Mouse (Mus musculus) kidney, postnatal 0 days (tissue): Measurements from ENCODE around the gene Mtmr3. TPM values are rescaled to one million over a fixed set of nuclear protein-coding genes. Genes with fewer than 3 reads are reported as not detected.

Experiments used
- ATAC-seq: fragments of 200-750 bp; cut with Nextera tagmentation; replicated peaks from 2 replicates; pipeline ENCODE4 v1.8.0; 2017; ENCODE audit warnings: low read depth, moderate number of reproducible peaks, moderate TSS enrichment, moderate library complexity; ENCODE audit not compliant: low FRiP score
- DNase-seq: peaks from one replicate; pipeline ENCODE4 v3.0.0-alpha.2; 2016; ENCODE audit warnings: low spot score
- H3K27ac ChIP-seq: fragments of 300-500 bp; sonication (generic); 2 replicates; pipeline ENCODE4 v1.5.1; 2014; ENCODE audit warnings: mild to moderate bottlenecking
- H3K27me3 ChIP-seq: fragments of 300-500 bp; sonication (generic); 2 replicates; pipeline ENCODE4 v1.6.1; 2014; ENCODE audit warnings: low read length, mixed read lengths; ENCODE audit not compliant: insufficient read depth
- H3K36me3 ChIP-seq: fragments of 300-500 bp; sonication (generic); 2 replicates; pipeline ENCODE4 v1.6.1; 2014; ENCODE audit warnings: low read length, mixed read lengths; ENCODE audit not compliant: insufficient read depth
- H3K4me1 ChIP-seq: fragments of 300-500 bp; sonication (generic); replicated peaks from 2 replicates; pipeline ENCODE4 v1.6.1; 2014; ENCODE audit warnings: antibody characterized with exemption, low read length, mixed read lengths; ENCODE audit not compliant: insufficient read depth
- H3K4me2 ChIP-seq: fragments of 300-500 bp; sonication (generic); 2 replicates; pipeline ENCODE4 v1.6.1; 2014; ENCODE audit warnings: mild to moderate bottlenecking, low read length, moderate library complexity, mixed read lengths
- H3K4me3 ChIP-seq: fragments of 300-500 bp; sonication (generic); replicated peaks from 2 replicates; pipeline ENCODE4 v1.5.1; 2014; ENCODE audit warnings: low read depth, low read length
- H3K9ac ChIP-seq: fragments of 300-500 bp; sonication (generic); 2 replicates; pipeline ENCODE4 v1.6.1; 2014; ENCODE audit warnings: low read depth, low read length
- H3K9me3 ChIP-seq: fragments of 300-500 bp; sonication (generic); replicated peaks from 2 replicates; pipeline ENCODE4 v1.6.1; 2016; ENCODE audit warnings: low read length, inconsistent platforms, mixed read lengths
- CTCF ChIP-seq: IDR thresholded peaks from 2 replicates; pipeline ENCODE4 v1.5.1; 2016; ENCODE audit warnings: antibody characterized with exemption, low read depth, mild to moderate bottlenecking, moderate library complexity
- WGBS: fragments of 180-500 bp; shearing (Covaris S2); extraction: QIAGEN DNeasy Blood & Tissue Kit; methylation state at CpG from one replicate; pipeline ENCODE4 v1.1.7; 2014; 5-methylcytosine and 5-hydroxymethylcytosine counted together
- polyA plus RNA-seq: library from polyadenylated mRNA; unstranded; fragments of >200 nt; fragmentation: Nextera tagmentation; extraction: Ambion mirVana; gene quantifications from 2 replicates; pipeline ENCODE4 v1.2.1, GENCODE M21; 2015

Gene Mtmr3
- polyA plus RNA-seq, 1 experiment from 2014 or later = 19.6 TPM

DNA sequence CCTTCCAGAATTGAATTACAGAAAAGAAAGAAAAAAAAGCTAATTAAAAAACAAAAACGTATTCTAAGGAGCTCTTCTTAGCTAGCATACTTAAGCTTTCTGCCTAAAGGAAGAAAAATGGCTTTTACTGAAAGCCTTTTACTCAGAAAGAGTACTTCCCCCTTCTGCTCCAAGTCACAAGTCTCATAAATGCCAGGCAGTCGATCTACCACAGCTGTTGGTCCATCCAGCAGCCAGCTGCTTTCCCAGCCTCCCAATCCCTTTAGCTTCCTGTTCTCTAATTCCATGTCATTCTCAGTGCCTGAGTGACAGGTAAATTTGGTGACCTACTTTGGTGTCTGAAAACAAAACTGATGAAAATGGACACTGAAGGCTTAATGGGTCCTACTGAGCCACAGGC is 92.5 kb downstream of the Mtmr3 start:
- H3K4me2 ChIP-seq = no peak overlapping the region
- no peaks in the 10 kb centered on the region for H3K9me3 ChIP-seq
- no peaks in the 10 kb centered on the region for H3K27me3 ChIP-seq
- ATAC-seq (no peak), DNase-seq (peak; percentile 87)
- H3K4me1 ChIP-seq = 0 out of 2 replicates have a peak, but pooled peaks cover 3% of the 10 kb centered on the region
- TF ChIP-seq CTCF = no peak
- peaks cover 20% of the 10 kb centered on the region; the same call in 1 of the 2 replicates for H3K36me3 ChIP-seq
- H3K27ac ChIP-seq = 0 out of 2 replicates have a peak overlapping the region, but pooled peaks have one; percentile 2
- no peak overlapping the region for H3K9ac ChIP-seq
- H3K4me3 ChIP-seq = no peak overlapping the region
- 25% methylated on average over 2 of the region's 2 CpGs for WGBS

DNA sequence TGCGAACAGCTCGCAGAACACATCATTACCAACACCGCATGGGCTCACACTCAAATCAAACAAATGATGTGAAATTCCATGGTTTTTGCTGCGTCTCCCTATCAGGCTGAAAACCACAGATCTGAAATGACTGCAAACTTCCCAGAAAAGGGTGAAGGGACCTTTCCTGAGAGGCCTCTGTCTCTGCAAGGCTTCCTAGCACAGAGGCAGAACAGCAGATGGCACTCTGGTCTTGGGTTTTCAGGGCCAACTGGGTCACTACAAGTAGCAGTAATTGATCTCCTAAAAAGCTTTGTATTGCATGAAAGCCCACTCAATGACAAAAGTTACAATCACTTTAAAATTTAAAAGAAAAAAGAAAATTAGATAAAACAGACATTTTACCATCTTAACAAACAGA is 93.8 kb downstream of the Mtmr3 start:
- Histone ChIP-seq H3K36me3 (peaks cover 20% of the 10 kb centered on the region; the same call in 1 of the 2 replicates), H3K4me2 (no peak overlapping the region), H3K4me1 (0 out of 2 replicates have a peak, but pooled peaks cover 3% of the 10 kb centered on the region), H3K27ac (no peak overlapping the region), H3K4me3 (no peak overlapping the region), H3K9ac (no peak overlapping the region), H3K9me3 (no peaks in the 10 kb centered on the region), H3K27me3 (no peaks in the 10 kb centered on the region)
- WGBS = 94% methylated on average over 4 of the region's 4 CpGs
- ATAC-seq (no peak), DNase-seq (no peak)
- TF ChIP-seq CTCF = peak; percentile 27; the same call in 1 of the 2 replicates

DNA sequence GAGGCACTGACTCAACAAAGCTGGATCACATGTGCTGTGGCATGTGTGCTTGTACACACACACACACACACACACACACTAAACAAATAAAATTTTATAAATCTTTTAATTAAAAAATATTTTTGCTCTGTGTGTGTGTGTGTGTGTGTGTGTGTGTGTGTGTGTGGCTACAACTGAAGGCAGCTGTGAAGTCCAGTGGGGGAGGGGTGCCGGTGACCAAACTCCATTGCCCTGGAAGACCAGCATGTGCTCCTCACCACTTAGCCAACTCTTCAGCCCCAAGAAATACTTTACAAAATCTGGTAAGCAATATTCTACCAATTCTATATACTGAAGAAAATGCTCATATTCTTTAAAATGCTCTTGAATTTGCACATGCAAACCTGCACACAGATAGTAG is 94.4 kb downstream of the Mtmr3 start:
- Histone ChIP-seq H3K9me3 (no peaks in the 10 kb centered on the region), H3K36me3 (peaks cover 18% of the 10 kb centered on the region; the same call in 1 of the 2 replicates)
- ATAC-seq = no peak

DNA sequence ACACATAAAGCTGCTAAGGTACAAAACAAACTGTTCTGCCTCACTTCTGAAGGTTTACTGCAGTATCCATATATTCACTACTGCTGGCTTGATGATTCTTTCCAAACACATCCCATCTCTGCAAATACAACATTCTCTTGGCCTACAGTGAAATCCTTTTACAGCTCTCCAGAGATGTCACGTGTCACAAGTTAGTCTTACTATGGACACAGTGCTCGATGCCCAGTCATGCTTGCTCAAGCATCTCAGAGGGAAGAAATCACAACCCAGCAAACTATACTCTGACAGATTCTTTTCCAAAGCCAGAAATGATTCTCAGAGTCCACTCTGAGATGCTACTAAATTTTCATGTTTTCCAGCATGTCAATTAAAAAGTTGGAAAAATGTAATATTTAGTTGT is 95.2 kb downstream of the Mtmr3 start:
- peaks cover 16% of the 10 kb centered on the region; the same call in 1 of the 2 replicates for H3K36me3 ChIP-seq
- H3K9me3 ChIP-seq = no peaks in the 10 kb centered on the region
- WGBS = 40% methylated on average over 2 of the region's 2 CpGs
- TF ChIP-seq CTCF = no peak
- peak; percentile 51 for DNase-seq
- H3K4me3 ChIP-seq = no peak overlapping the region
- ATAC-seq = 0 out of 2 replicates have a peak, but pooled peaks have one; percentile 65
- no peak overlapping the region for H3K27ac ChIP-seq
- 0 out of 2 replicates have a peak, but pooled peaks cover 3% of the 10 kb centered on the region for H3K4me1 ChIP-seq
- H3K9ac ChIP-seq = no peak overlapping the region
- no peak overlapping the region for H3K4me2 ChIP-seq
- no peaks in the 10 kb centered on the region for H3K27me3 ChIP-seq

More for the DNA sequence above, 94.4 kb downstream of the Mtmr3 start:
- no peaks in the 10 kb centered on the region for H3K27me3 ChIP-seq
- H3K9ac ChIP-seq = no peak overlapping the region
- H3K4me2 ChIP-seq = no peak overlapping the region
- TF ChIP-seq CTCF = no peak
- no peak overlapping the region for H3K27ac ChIP-seq
- no peak overlapping the region for H3K4me3 ChIP-seq
- WGBS = 91% methylated on average over 1 of the region's 1 CpGs
- 0 out of 2 replicates have a peak, but pooled peaks cover 3% of the 10 kb centered on the region for H3K4me1 ChIP-seq
- no peak for DNase-seq

DNA sequence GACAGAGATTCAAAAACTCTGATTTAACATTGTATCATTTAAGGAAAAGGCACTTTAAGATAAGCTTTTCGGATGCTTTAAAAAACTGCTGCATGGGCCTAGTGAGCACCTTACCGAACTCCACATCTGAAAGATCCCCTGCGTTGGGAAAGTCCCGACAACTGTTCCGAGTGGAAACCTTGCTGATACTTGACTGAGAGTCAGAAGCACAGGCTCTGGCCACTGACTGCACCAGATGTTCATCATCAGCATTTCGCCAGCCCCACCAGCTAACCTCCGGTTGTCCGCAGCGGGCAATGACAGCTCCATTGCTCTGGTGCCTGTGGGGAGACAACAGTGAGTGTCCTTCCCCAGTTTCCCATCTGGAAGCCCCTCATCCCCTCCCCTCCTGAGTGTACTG is 95.9 kb downstream of the Mtmr3 start:
- no peak overlapping the region for H3K9ac ChIP-seq

DNA sequence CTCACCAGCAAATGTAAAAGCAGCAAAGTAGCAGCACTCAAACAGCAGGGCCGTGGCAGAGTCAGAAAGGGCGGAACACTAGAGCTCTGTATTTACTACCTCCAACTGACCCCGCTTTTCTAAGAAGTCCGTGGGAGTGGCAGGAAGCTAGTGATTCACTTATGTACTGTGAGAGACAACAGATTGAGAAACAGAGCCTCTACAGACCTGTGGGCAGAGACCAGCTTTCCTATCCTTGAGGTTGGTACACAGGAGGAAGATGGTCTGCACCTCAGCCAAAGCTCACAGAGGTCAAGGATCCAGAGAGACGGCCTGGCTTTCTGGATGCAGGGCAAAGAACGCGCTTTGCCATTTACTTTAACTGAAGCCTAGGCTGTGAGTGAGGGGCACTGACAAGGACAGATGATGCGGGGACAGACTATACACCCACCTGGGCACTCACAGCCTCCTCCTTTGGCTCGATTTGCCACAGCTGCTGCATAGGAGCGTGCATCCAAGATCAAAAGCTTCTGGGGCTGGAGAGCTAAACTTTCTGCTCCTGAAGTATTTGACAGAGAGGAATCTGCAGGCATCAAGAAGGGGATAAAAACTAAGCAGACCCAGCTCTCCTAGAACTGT is 97.1 kb downstream of the Mtmr3 start:
- Histone ChIP-seq H3K9me3 (no peaks in the 10 kb centered on the region), H3K27me3 (no peaks in the 10 kb centered on the region), H3K9ac (no peak overlapping the region), H3K4me3 (no peak overlapping the region), H3K4me1 (0 out of 2 replicates have a peak, but pooled peaks cover 3% of the 10 kb centered on the region), H3K36me3 (peaks cover 5% of the 10 kb centered on the region; the same call in 1 of the 2 replicates), H3K27ac (no peak overlapping the region), H3K4me2 (no peak overlapping the region)
- ATAC-seq (no peak; the same call in 1 of the 2 replicates), DNase-seq (peak; percentile 91)
- WGBS = 38% methylated on average over 10 of the region's 10 CpGs
- TF ChIP-seq CTCF = no peak

More for the DNA sequence above, 95.9 kb downstream of the Mtmr3 start:
- no peak overlapping the region for H3K4me2 ChIP-seq
- no peak for ATAC-seq
- WGBS = 71% methylated on average over 9 of the region's 9 CpGs
- H3K9me3 ChIP-seq = no peaks in the 10 kb centered on the region
- H3K36me3 ChIP-seq = peaks cover 12% of the 10 kb centered on the region; the same call in 1 of the 2 replicates
- TF ChIP-seq CTCF = no peak
- H3K27ac ChIP-seq = no peak overlapping the region
- H3K27me3 ChIP-seq = no peaks in the 10 kb centered on the region
- H3K4me1 ChIP-seq = 0 out of 2 replicates have a peak, but pooled peaks cover 3% of the 10 kb centered on the region
- H3K4me3 ChIP-seq = no peak overlapping the region
- DNase-seq = no peak
